Mouse (Mus musculus) fibroblast of lung, adult 2 months (primary cell): ENCODE data around the gene Epb41l5.

Source experiments
- DNase-seq: peaks from one replicate; pipeline ENCODE4 v3.0.0-alpha.2; 2011; ENCODE audit warnings: low read depth

Epb41l5 gene

GRCm38 (mm10) chr1:119596954-119597480, 51.8 kb downstream of the Epb41l5 start:
- DNase-seq = no peak

GRCm38 (mm10) chr1:119590041-119590440, 58.8 kb downstream of the Epb41l5 start:
- DNase-seq = no peak

- no peak for DNase-seq
These were observed 63.8 kb downstream of the Epb41l5 start for GRCm38 (mm10) chr1:119584974-119585373.

- no peak for DNase-seq
These were observed 78.7 kb downstream of the Epb41l5 start for GRCm38 (mm10) chr1:119570134-119570533.

- no peak for DNase-seq
These were observed 83.3 kb downstream of the Epb41l5 start for GRCm38 (mm10) chr1:119565531-119565930.

GRCm38 (mm10) chr1:119557641-119558395, 91.0 kb downstream of the Epb41l5 start:
- DNase-seq = peak; percentile 55

- no peak for DNase-seq
These were observed 93.1 kb downstream of the Epb41l5 start for GRCm38 (mm10) chr1:119555651-119556050.

- DNase-seq = no peak
These were observed 97.1 kb downstream of the Epb41l5 start for GRCm38 (mm10) chr1:119551651-119552050.

GRCm38 (mm10) chr1:119550064-119550463, 98.7 kb downstream of the Epb41l5 start:
- no peak for DNase-seq

GRCm38 (mm10) chr1:119549327-119549689, 99.5 kb downstream of the Epb41l5 start:
- no peak for DNase-seq

GRCm38 (mm10) chr1:119548668-119549326, 100.0 kb downstream of the Epb41l5 start:
- DNase-seq = peak; percentile 36

- no peak for DNase-seq
These were observed 102.3 kb downstream of the Epb41l5 start for GRCm38 (mm10) chr1:119546490-119546889.

GRCm38 (mm10) chr1:119545671-119546070, 103.1 kb downstream of the Epb41l5 start:
- DNase-seq = no peak

- no peak for DNase-seq
These were observed 103.6 kb downstream of the Epb41l5 start for GRCm38 (mm10) chr1:119545164-119545563.

GRCm38 (mm10) chr1:119544611-119545155, 104.1 kb downstream of the Epb41l5 start:
- no peak for DNase-seq

GRCm38 (mm10) chr1:119543316-119543715, 105.5 kb downstream of the Epb41l5 start:
- DNase-seq = no peak

- no peak for DNase-seq
These were observed 107.2 kb downstream of the Epb41l5 start for GRCm38 (mm10) chr1:119541570-119541969.

GRCm38 (mm10) chr1:119540836-119541557, 107.8 kb downstream of the Epb41l5 start:
- DNase-seq = no peak

GRCm38 (mm10) chr1:119539252-119539651, 109.5 kb downstream of the Epb41l5 start:
- no peak for DNase-seq

- no peak for DNase-seq
These were observed 111.1 kb downstream of the Epb41l5 start for GRCm38 (mm10) chr1:119537651-119538050.

- DNase-seq = peak; percentile 24
These were observed 112.7 kb downstream of the Epb41l5 start for GRCm38 (mm10) chr1:119536122-119536521.

GRCm38 (mm10) chr1:119534341-119534740, 114.5 kb downstream of the Epb41l5 start:
- DNase-seq = no peak
